Mouse (Mus musculus): ENCODE measurements at regions not wholly inside any gene's neighbourhood (a gene's known extent, or its start where the extent isn't known, plus 50 kb on each side); places are given as distances from the start of the nearest gene placed in this dataset.
A peak's percentile ranks its signal among the peaks of the same experiment; 100 is the strongest.

- no peak for DNase-seq (ENCODE audit: low spot score)
- no peak for TF ChIP-seq EP300 (IDR thresholded peaks at IDR 0.05)
- no peak for TF ChIP-seq CTCF (IDR thresholded peaks at IDR 0.05)
- WGBS, result 87% methylated on average over 11 of the region's 11 CpGs
Observed at GRCm38 (mm10) chr3:118046536-118046935, 177.8 kb upstream of the Snx7 start.

GRCm38 (mm10) chr3:118036501-118036900 lies 167.8 kb upstream of the Snx7 start:
- no peak for ATAC-seq
- Histone ChIP-seq H3K4me2 (replicated peaks; ENCODE audit: low read depth, low read length) (no peak overlapping the region), H3K4me3 (ENCODE audit: low read depth, low read length) (no peak overlapping the region), H3K9me3 (ENCODE audit: low read length) (no peaks in the 10 kb centered on the region), H3K9ac (replicated peaks; ENCODE audit: low read depth) (no peak overlapping the region), H3K36me3 (ENCODE audit: insufficient read depth, low read length) (no peaks in the 10 kb centered on the region), H3K27me3 (replicated peaks; ENCODE audit: insufficient read depth, low read length) (no peaks in the 10 kb centered on the region), H3K4me1 (ENCODE audit: insufficient read depth, low read depth, low read length) (no peaks in the 10 kb centered on the region), H3K27ac (ENCODE audit: low read length) (no peak overlapping the region)
- no peak for DNase-seq (ENCODE audit: low spot score)
- WGBS, result 86% methylated on average over 7 of the region's 7 CpGs
- no peak for TF ChIP-seq EP300 (IDR thresholded peaks at IDR 0.05)
- TF ChIP-seq CTCF (IDR thresholded peaks at IDR 0.05), result no peak

More at GRCm38 (mm10) chr3:118046536-118046935, 177.8 kb upstream of the Snx7 start:
- no peaks in the 10 kb centered on the region for H3K36me3 ChIP-seq (ENCODE audit: insufficient read depth, low read length)
- no peaks in the 10 kb centered on the region for H3K4me1 ChIP-seq (ENCODE audit: insufficient read depth, low read depth, low read length)
- H3K9ac ChIP-seq (replicated peaks; ENCODE audit: low read depth), result no peak overlapping the region
- H3K9me3 ChIP-seq (ENCODE audit: low read length), result no peaks in the 10 kb centered on the region
- ATAC-seq, result no peak
- H3K4me3 ChIP-seq (ENCODE audit: low read depth, low read length), result no peak overlapping the region
- H3K27me3 ChIP-seq (replicated peaks; ENCODE audit: insufficient read depth, low read length), result no peaks in the 10 kb centered on the region
- H3K4me2 ChIP-seq (replicated peaks; ENCODE audit: low read depth, low read length), result no peak overlapping the region
- no peak overlapping the region for H3K27ac ChIP-seq (ENCODE audit: low read length)

- H3K9me3 ChIP-seq (ENCODE audit: low read length), result no peaks in the 10 kb centered on the region
- H3K4me3 ChIP-seq (ENCODE audit: low read depth, low read length), result no peak overlapping the region
- no peaks in the 10 kb centered on the region for H3K27me3 ChIP-seq (replicated peaks; ENCODE audit: insufficient read depth, low read length)
- ATAC-seq (no peak), DNase-seq (ENCODE audit: low spot score) (no peak)
- H3K4me2 ChIP-seq (replicated peaks; ENCODE audit: low read depth, low read length), result no peak overlapping the region
- TF ChIP-seq EP300 (IDR thresholded peaks at IDR 0.05) (no peak), CTCF (IDR thresholded peaks at IDR 0.05) (no peak)
- H3K4me1 ChIP-seq (ENCODE audit: insufficient read depth, low read depth, low read length), result no peaks in the 10 kb centered on the region
- no peak overlapping the region for H3K27ac ChIP-seq (ENCODE audit: low read length)
- no peaks in the 10 kb centered on the region for H3K36me3 ChIP-seq (ENCODE audit: insufficient read depth, low read length)
- WGBS, result 43% methylated on average over 4 of the region's 4 CpGs
- H3K9ac ChIP-seq (replicated peaks; ENCODE audit: low read depth), result no peak overlapping the region
Observed at GRCm38 (mm10) chr3:117995401-117995800, 126.7 kb upstream of the Snx7 start.

- Histone ChIP-seq H3K9ac (replicated peaks; ENCODE audit: low read depth) (no peak overlapping the region), H3K4me1 (ENCODE audit: insufficient read depth, low read depth, low read length) (no peaks in the 10 kb centered on the region), H3K4me3 (ENCODE audit: low read depth, low read length) (no peak overlapping the region), H3K9me3 (ENCODE audit: low read length) (no peaks in the 10 kb centered on the region), H3K4me2 (replicated peaks; ENCODE audit: low read depth, low read length) (no peak overlapping the region), H3K27ac (ENCODE audit: low read length) (no peak overlapping the region), H3K27me3 (replicated peaks; ENCODE audit: insufficient read depth, low read length) (no peaks in the 10 kb centered on the region), H3K36me3 (ENCODE audit: insufficient read depth, low read length) (no peaks in the 10 kb centered on the region)
- ATAC-seq (no peak), DNase-seq (ENCODE audit: low spot score) (no peak)
- TF ChIP-seq EP300 (IDR thresholded peaks at IDR 0.05) (no peak), CTCF (IDR thresholded peaks at IDR 0.05) (no peak)
- WGBS, result 35% methylated on average over 3 of the region's 3 CpGs
Observed at GRCm38 (mm10) chr3:117994110-117994509, 125.4 kb upstream of the Snx7 start.

GRCm38 (mm10) chr3:117990561-117990960 lies 121.8 kb upstream of the Snx7 start:
- no peak for ATAC-seq
- Histone ChIP-seq H3K27me3 (replicated peaks; ENCODE audit: insufficient read depth, low read length) (no peaks in the 10 kb centered on the region), H3K4me1 (ENCODE audit: insufficient read depth, low read depth, low read length) (no peaks in the 10 kb centered on the region), H3K9ac (replicated peaks; ENCODE audit: low read depth) (no peak overlapping the region), H3K4me2 (replicated peaks; ENCODE audit: low read depth, low read length) (no peak overlapping the region), H3K4me3 (ENCODE audit: low read depth, low read length) (no peak overlapping the region), H3K36me3 (ENCODE audit: insufficient read depth, low read length) (no peaks in the 10 kb centered on the region), H3K27ac (ENCODE audit: low read length) (no peak overlapping the region), H3K9me3 (ENCODE audit: low read length) (no peaks in the 10 kb centered on the region)
- DNase-seq (ENCODE audit: low spot score), result no peak
- WGBS, result 86% methylated on average over 2 of the region's 2 CpGs
- TF ChIP-seq CTCF (IDR thresholded peaks at IDR 0.05), result no peak
- no peak for TF ChIP-seq EP300 (IDR thresholded peaks at IDR 0.05)

GRCm38 (mm10) chr3:117988443-117988842 lies 119.7 kb upstream of the Snx7 start:
- Histone ChIP-seq H3K4me3 (ENCODE audit: low read depth, low read length) (no peak overlapping the region), H3K4me2 (replicated peaks; ENCODE audit: low read depth, low read length) (no peak overlapping the region), H3K27me3 (replicated peaks; ENCODE audit: insufficient read depth, low read length) (no peaks in the 10 kb centered on the region), H3K9me3 (ENCODE audit: low read length) (no peaks in the 10 kb centered on the region), H3K27ac (ENCODE audit: low read length) (no peak overlapping the region), H3K9ac (replicated peaks; ENCODE audit: low read depth) (no peak overlapping the region), H3K4me1 (ENCODE audit: insufficient read depth, low read depth, low read length) (no peaks in the 10 kb centered on the region), H3K36me3 (ENCODE audit: insufficient read depth, low read length) (no peaks in the 10 kb centered on the region)
- DNase-seq (ENCODE audit: low spot score) (peak; percentile 9), ATAC-seq (no peak)
- TF ChIP-seq EP300 (IDR thresholded peaks at IDR 0.05), result no peak
- TF ChIP-seq CTCF (IDR thresholded peaks at IDR 0.05), result no peak
- WGBS, result 30% methylated on average over 5 of the region's 5 CpGs

GRCm38 (mm10) chr3:117975638-117976037 lies 106.9 kb upstream of the Snx7 start:
- DNase-seq (ENCODE audit: low spot score), result peak; percentile 46
- 32% methylated on average over 1 of the region's 1 CpGs for WGBS

More at GRCm38 (mm10) chr3:117975638-117976037, 106.9 kb upstream of the Snx7 start:
- no peak overlapping the region for H3K4me3 ChIP-seq (ENCODE audit: low read depth, low read length)
- no peaks in the 10 kb centered on the region for H3K9me3 ChIP-seq (ENCODE audit: low read length)
- H3K36me3 ChIP-seq (ENCODE audit: insufficient read depth, low read length), result no peaks in the 10 kb centered on the region
- H3K9ac ChIP-seq (replicated peaks; ENCODE audit: low read depth), result no peak overlapping the region
- TF ChIP-seq EP300 (IDR thresholded peaks at IDR 0.05) (no peak), CTCF (IDR thresholded peaks at IDR 0.05) (peak; percentile 63)
- no peaks in the 10 kb centered on the region for H3K27me3 ChIP-seq (replicated peaks; ENCODE audit: insufficient read depth, low read length)
- no peaks in the 10 kb centered on the region for H3K4me1 ChIP-seq (ENCODE audit: insufficient read depth, low read depth, low read length)
- no peak overlapping the region for H3K27ac ChIP-seq (ENCODE audit: low read length)
- ATAC-seq, result no peak
- H3K4me2 ChIP-seq (replicated peaks; ENCODE audit: low read depth, low read length), result no peak overlapping the region

All from lung, postnatal 0 days (tissue).